Mouse (Mus musculus) lung, postnatal 0 days (tissue): ENCODE results near the gene 2610001J05Rik. TPM values are rescaled to one million over a fixed set of nuclear protein-coding genes. Genes with fewer than 3 reads are reported as not detected.
"Not testable (repeated sequence)": the region's sequence is repeated elsewhere in the genome, so short reads cannot be mapped to it uniquely, and the experiment has no call there.

Source experiments
- ATAC-seq: fragments of 200-750 bp; cut with Nextera tagmentation; 2 replicates; pipeline ENCODE4 v1.8.0; 2017; ENCODE audit warnings: moderate library complexity
- DNase-seq: peaks from one replicate; pipeline ENCODE4 v3.0.0-alpha.2; 2016; ENCODE audit warnings: low spot score
- H3K27ac ChIP-seq: fragments of 300-500 bp; sonication (generic); 2 replicates; pipeline ENCODE4 v1.5.1; 2014; ENCODE audit warnings: antibody characterized with exemption, mild to moderate bottlenecking, low read length, mixed read lengths
- H3K27me3 ChIP-seq: fragments of 300-500 bp; sonication (generic); replicated peaks from 2 replicates; pipeline ENCODE4 v1.6.1; 2014; ENCODE audit warnings: low read length, mixed read lengths; ENCODE audit not compliant: insufficient read depth
- H3K36me3 ChIP-seq: fragments of 300-500 bp; sonication (generic); 2 replicates; pipeline ENCODE4 v1.6.1; 2014; ENCODE audit warnings: low read length, mixed read lengths; ENCODE audit not compliant: insufficient read depth
- H3K4me1 ChIP-seq: fragments of 300-500 bp; sonication (generic); 2 replicates; pipeline ENCODE4 v1.6.1; 2014; ENCODE audit warnings: antibody characterized with exemption, low read depth, low read length, mixed read lengths; ENCODE audit not compliant: insufficient read depth
- H3K4me2 ChIP-seq: fragments of 300-500 bp; sonication (generic); replicated peaks from 2 replicates; pipeline ENCODE4 v1.6.1; 2014; ENCODE audit warnings: low read depth, mild to moderate bottlenecking, low read length, moderate library complexity, mixed read lengths
- H3K4me3 ChIP-seq: fragments of 300-500 bp; sonication (generic); 2 replicates; pipeline ENCODE4 v1.5.1; 2014; ENCODE audit warnings: low read depth, low read length
- H3K9ac ChIP-seq: fragments of 300-500 bp; sonication (generic); replicated peaks from 2 replicates; pipeline ENCODE4 v1.6.1; 2014; ENCODE audit warnings: low read depth, mild to moderate bottlenecking
- H3K9me3 ChIP-seq: fragments of 300-500 bp; sonication (generic); 2 replicates; pipeline ENCODE4 v1.6.1; 2016; ENCODE audit warnings: low read length, mixed read lengths
- CTCF ChIP-seq: IDR thresholded peaks from 2 replicates; pipeline ENCODE4 v1.5.1; 2016; ENCODE audit warnings: antibody characterized with exemption, mild to moderate bottlenecking
- EP300 ChIP-seq: IDR thresholded peaks from 2 replicates; pipeline ENCODE4 v1.6.1; 2016; ENCODE audit warnings: antibody characterized with exemption, mild to moderate bottlenecking, control low read depth
- WGBS: fragments of 180-500 bp; shearing (Covaris S2); extraction: QIAGEN DNeasy Blood & Tissue Kit; methylation state at CpG from one replicate; pipeline ENCODE4 v1.1.7; 2014; 5-methylcytosine and 5-hydroxymethylcytosine counted together
- polyA plus RNA-seq: library from polyadenylated mRNA; unstranded; fragments of >200 nt; fragmentation: Nextera tagmentation; extraction: Ambion mirVana; gene quantifications from 2 replicates; pipeline ENCODE4 v1.2.1, GENCODE M21; 2015

The 2610001J05Rik gene
- polyA plus RNA-seq, 1 experiment from 2014 or later = 139 TPM

GRCm38 (mm10) chr6:13854230-13854629 is 17.1 kb downstream of the 2610001J05Rik start:
- Histone ChIP-seq H3K4me1 (no peaks in the 10 kb centered on the region), H3K36me3 (no peaks in the 10 kb centered on the region), H3K27me3 (no peaks in the 10 kb centered on the region), H3K4me2 (no peak overlapping the region), H3K9ac (no peak overlapping the region), H3K9me3 (no peaks in the 10 kb centered on the region), H3K4me3 (no peak overlapping the region), H3K27ac (no peak overlapping the region)
- ATAC-seq = no peak
- no peak for TF ChIP-seq EP300
- no peak for DNase-seq
- 41% methylated on average over 10 of the region's 11 CpGs for WGBS

- Histone ChIP-seq H3K4me3 (no peak overlapping the region), H3K9me3 (no peaks in the 10 kb centered on the region), H3K4me1 (no peaks in the 10 kb centered on the region), H3K4me2 (no peak overlapping the region), H3K9ac (no peak overlapping the region), H3K27me3 (no peaks in the 10 kb centered on the region), H3K36me3 (no peaks in the 10 kb centered on the region), H3K27ac (no peak overlapping the region)
- DNase-seq (no peak), ATAC-seq (no peak)
- TF ChIP-seq CTCF (no peak), EP300 (no peak)
- 79% methylated on average over 4 of the region's 4 CpGs for WGBS
These were observed 18.1 kb downstream of the 2610001J05Rik start for GRCm38 (mm10) chr6:13853244-13853643.

- not testable (repeated sequence) for H3K27me3 ChIP-seq, DNase-seq, H3K36me3 ChIP-seq, H3K9ac ChIP-seq, H3K4me2 ChIP-seq, ATAC-seq, H3K27ac ChIP-seq, H3K4me1 ChIP-seq, H3K4me3 ChIP-seq, H3K9me3 ChIP-seq
- 84% methylated on average over 1 of the region's 1 CpGs for WGBS
These were observed 25.3 kb downstream of the 2610001J05Rik start for GRCm38 (mm10) chr6:13846031-13846430.

GRCm38 (mm10) chr6:13839345-13840054 is 31.8 kb downstream of the 2610001J05Rik start, which contains the start of gene Gpr85:
Gpr85 (minus strand) TSS chr6:13839942.
- no peak for TF ChIP-seq EP300
- TF ChIP-seq CTCF = no peak
- DNase-seq = peak; percentile 18
- H3K4me2 ChIP-seq = peak within 1 kb of the TSS; percentile 85
- H3K9ac ChIP-seq = peak within 1 kb of the TSS; percentile 39
- 41% methylated on average over 18 of the region's 18 CpGs for WGBS
- no peaks in the 10 kb centered on the region for H3K36me3 ChIP-seq
- no peaks in the 10 kb centered on the region for H3K4me1 ChIP-seq
- H3K27me3 ChIP-seq = no peaks in the 10 kb centered on the region
- H3K27ac ChIP-seq = no peak within 1 kb of the TSS
- no peak for ATAC-seq
- H3K9me3 ChIP-seq = no peaks in the 10 kb centered on the region
- H3K4me3 ChIP-seq = peak within 1 kb of the TSS; percentile 59

- no peaks in the 10 kb centered on the region for H3K27me3 ChIP-seq
- peak; percentile 87 for ATAC-seq
- TF ChIP-seq CTCF (no peak), EP300 (no peak)
- H3K27ac ChIP-seq = no peak overlapping the region
- under 1% methylated on average over 41 of the region's 41 CpGs for WGBS
- no peaks in the 10 kb centered on the region for H3K36me3 ChIP-seq
- no peaks in the 10 kb centered on the region for H3K9me3 ChIP-seq
- peak overlapping the region; percentile 85 for H3K4me2 ChIP-seq
- peak overlapping the region; percentile 59 for H3K4me3 ChIP-seq
- peak; percentile 70 for DNase-seq
- no peaks in the 10 kb centered on the region for H3K4me1 ChIP-seq
- peak overlapping the region; percentile 39 for H3K9ac ChIP-seq
These were observed 32.5 kb downstream of the 2610001J05Rik start for GRCm38 (mm10) chr6:13838677-13839344.

GRCm38 (mm10) chr6:13837916-13838676 is 33.2 kb downstream of the 2610001J05Rik start:
- no peaks in the 10 kb centered on the region for H3K4me1 ChIP-seq
- ATAC-seq = no peak
- peak overlapping the region; percentile 39; the same call in 1 of the 2 replicates for H3K9ac ChIP-seq
- H3K27me3 ChIP-seq = no peaks in the 10 kb centered on the region
- no peak overlapping the region for H3K27ac ChIP-seq
- TF ChIP-seq EP300 (no peak), CTCF (no peak)
- peak overlapping the region; percentile 85 for H3K4me2 ChIP-seq
- 1% methylated on average over 19 of the region's 19 CpGs for WGBS
- peak overlapping the region; percentile 59 for H3K4me3 ChIP-seq
- no peaks in the 10 kb centered on the region for H3K9me3 ChIP-seq
- DNase-seq = no peak
- no peaks in the 10 kb centered on the region for H3K36me3 ChIP-seq
